Mouse (Mus musculus): Measurements from ENCODE around the gene Drc1. TPM values are rescaled to one million over a fixed set of nuclear protein-coding genes. Genes with fewer than 3 reads are reported as not detected.
A peak's percentile ranks its signal among the peaks of the same experiment; 100 is the strongest.

Drc1 gene
- polyA plus RNA-seq, 1 experiment from 2014 or later: 1.9 TPM

DNA sequence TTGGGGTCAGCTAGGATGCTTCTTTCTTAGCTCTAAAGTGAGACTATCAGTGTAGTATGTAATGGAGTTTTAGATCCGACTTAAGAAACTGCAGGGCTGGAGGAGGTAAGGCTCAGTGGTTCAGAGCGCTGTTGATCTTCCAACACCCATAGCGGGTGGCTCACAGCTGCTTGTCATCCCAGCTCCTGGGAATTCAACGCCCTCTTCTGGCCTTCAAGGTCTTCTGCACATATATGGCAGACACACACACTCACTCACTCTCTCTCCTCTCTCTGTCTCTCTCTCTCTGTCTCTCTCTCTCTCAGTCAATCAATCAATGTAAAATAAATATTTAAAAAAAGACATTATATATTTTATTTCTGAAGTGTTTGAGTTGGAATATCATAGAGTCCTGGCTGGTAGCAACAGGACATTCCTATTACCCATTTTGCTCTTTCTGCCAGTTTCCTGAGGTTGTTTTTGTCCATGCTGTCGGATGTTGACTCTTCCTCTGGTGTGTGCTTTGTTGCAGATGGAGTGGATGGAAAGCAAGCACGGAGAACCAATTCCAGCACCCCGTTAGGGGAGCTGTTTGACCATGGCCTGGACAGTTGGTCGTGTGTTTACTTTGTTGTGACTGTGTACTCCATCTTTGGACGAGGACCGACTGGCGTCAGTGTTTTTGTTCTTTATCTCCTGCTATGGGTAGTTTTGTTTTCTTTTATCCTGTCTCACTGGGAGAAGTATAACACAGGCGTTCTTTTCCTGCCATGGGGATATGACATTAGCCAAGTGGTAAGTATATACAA lies 25.4 kb upstream of the Drc1 start:
- H3K9me3 ChIP-seq (replicated peaks): no peaks in the 10 kb centered on the region
- 93% methylated on average over 12 of the region's 12 CpGs for whole genome bisulfite sequencing
- H3K9ac ChIP-seq: no peak overlapping the region
- H3K4me2 ChIP-seq: no peak overlapping the region
- no peaks in the 10 kb centered on the region for H3K27me3 ChIP-seq
- H3K27ac ChIP-seq: no peak overlapping the region
- peaks cover 55% of the 10 kb centered on the region for H3K36me3 ChIP-seq (ENCODE audit: poor library complexity, severe bottlenecking)
- ATAC-seq: no peak
- H3K4me1 ChIP-seq: no peaks in the 10 kb centered on the region
- no peak overlapping the region for H3K4me3 ChIP-seq

DNA sequence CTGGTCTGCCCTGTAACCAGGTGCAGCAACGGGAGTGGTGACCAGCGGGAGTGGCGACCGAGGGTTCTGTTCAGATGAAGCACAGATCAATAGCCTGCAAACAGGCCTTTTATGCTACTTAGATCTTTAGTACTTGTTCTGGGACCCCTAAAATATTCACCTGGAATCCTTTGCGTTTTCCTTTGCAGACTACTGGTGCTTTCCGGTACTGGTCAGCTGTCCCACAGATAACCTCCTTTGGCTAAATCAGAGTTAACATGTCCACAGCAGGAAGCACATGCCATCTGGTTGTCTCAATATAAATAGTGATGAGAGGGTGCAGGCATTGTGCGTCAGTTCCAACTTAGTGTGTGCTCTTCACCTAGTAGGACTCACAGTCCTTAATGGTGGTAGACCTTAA lies 22.4 kb upstream of the Drc1 start:
- Histone ChIP-seq H3K4me1 (no peaks in the 10 kb centered on the region), H3K9ac (no peak overlapping the region), H3K27me3 (no peaks in the 10 kb centered on the region), H3K4me2 (no peak overlapping the region), H3K9me3 (replicated peaks) (no peaks in the 10 kb centered on the region), H3K4me3 (no peak overlapping the region), H3K36me3 (ENCODE audit: poor library complexity, severe bottlenecking) (peaks cover 61% of the 10 kb centered on the region), H3K27ac (no peak overlapping the region)
- no peak for ATAC-seq
- WGBS: 96% methylated on average over 7 of the region's 7 CpGs

DNA sequence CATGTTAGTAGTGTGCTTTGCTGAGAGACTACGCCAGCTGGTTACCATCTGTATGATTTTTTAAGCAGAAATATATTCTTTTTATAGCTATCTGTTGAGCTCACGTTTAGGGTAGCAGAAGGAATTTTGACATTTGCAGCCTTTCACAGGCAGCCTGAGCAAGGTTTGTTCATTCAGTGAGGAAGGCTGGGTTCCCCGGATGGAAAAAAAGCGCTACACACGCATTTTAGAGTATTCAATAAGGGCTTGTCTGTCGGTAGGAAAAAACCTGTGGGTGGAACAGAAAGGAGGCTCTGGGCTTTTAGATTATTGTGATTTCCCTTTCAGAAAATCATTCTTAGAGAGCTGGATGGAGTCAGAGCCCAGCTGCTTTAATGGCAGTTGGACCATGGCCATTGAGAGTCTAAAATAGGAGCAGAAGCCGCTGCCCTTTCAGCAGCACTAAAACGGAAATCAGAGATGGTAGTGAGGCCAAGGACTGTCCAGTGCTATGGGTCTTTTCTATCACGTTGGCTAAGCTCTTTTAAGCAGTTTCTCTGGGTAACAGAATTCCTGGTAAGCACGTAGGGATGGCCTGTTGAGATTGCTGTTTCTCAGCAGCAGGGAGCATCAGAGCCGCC lies 10.5 kb upstream of the Drc1 start:
- no peaks in the 10 kb centered on the region for H3K27me3 ChIP-seq
- no peak for ATAC-seq
- H3K9me3 ChIP-seq (replicated peaks): no peaks in the 10 kb centered on the region
- H3K36me3 ChIP-seq (ENCODE audit: poor library complexity, severe bottlenecking): peaks cover 21% of the 10 kb centered on the region
- H3K4me2 ChIP-seq: no peak overlapping the region
- no peak overlapping the region for H3K4me3 ChIP-seq
- no peak overlapping the region for H3K9ac ChIP-seq
- H3K27ac ChIP-seq: no peak overlapping the region
- 75% methylated on average over 11 of the region's 11 CpGs for WGBS
- no peaks in the 10 kb centered on the region; the same call in 1 of the 2 replicates for H3K4me1 ChIP-seq

DNA sequence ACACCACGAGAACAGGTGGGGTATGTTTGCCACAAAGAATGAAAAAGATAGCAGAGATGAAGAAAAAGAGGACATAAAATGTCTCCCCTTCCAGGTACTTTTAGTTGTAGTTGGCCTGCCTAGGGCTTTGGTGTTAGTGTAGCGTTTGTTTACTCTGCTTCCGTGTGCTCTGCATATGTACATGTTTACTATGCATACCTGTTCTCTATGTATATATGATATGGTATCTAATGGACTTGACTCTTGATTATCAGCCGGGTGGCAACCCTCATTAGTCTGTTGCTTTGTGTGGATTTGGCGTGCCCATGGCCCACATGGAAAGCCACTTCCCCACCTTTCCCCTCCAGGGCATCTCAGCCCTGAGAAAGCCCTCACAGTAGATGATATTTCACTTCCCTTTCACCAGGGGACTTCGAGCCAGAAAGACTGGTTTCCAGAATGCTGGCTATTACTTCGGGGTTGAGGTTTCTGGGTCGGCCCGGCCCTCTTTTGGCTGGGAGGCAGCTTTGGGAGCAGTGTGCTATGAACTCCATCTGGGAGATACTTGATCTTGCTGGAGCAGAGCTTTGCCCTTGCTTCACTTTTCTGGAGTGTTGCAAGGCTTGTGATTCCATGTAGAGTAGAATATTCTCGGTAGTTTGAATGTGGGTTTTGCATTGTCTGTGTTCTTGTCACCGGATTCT lies 9.4 kb upstream of the Drc1 start:
- no peak overlapping the region for H3K4me2 ChIP-seq
- H3K36me3 ChIP-seq (ENCODE audit: poor library complexity, severe bottlenecking): peaks cover 10% of the 10 kb centered on the region
- H3K9me3 ChIP-seq (replicated peaks): no peaks in the 10 kb centered on the region
- H3K9ac ChIP-seq: no peak overlapping the region
- no peaks in the 10 kb centered on the region; the same call in 1 of the 2 replicates for H3K4me1 ChIP-seq
- no peaks in the 10 kb centered on the region for H3K27me3 ChIP-seq
- no peak overlapping the region for H3K4me3 ChIP-seq
- ATAC-seq: no peak
- 94% methylated on average over 11 of the region's 11 CpGs for WGBS
- H3K27ac ChIP-seq: no peak overlapping the region

DNA sequence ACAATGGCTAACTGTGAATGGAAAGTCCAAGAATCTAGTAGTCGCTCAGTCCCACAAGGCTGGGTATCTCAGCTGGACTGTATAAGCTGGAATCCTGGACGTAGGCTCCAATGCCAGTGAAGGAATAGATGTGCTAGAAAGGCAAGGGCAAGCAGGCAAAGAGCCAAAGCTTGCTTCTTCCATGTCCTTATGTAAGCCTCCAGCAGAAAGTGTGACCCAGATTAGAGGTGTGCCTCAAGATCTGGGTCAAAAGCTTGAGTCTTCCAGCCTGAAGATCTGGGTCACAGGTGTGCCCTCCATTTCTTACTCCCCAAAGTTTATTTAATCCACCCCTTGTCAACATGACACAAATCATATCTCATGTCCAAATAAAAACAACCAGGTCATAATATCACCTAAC lies 4.8 kb upstream of the Drc1 start:
- no peaks in the 10 kb centered on the region for H3K9me3 ChIP-seq (replicated peaks)
- WGBS: 93% methylated on average over 2 of the region's 2 CpGs
- no peak for ATAC-seq
- no peaks in the 10 kb centered on the region for H3K36me3 ChIP-seq (ENCODE audit: poor library complexity, severe bottlenecking)
- H3K4me3 ChIP-seq: no peak overlapping the region
- H3K4me2 ChIP-seq: no peak overlapping the region
- no peak overlapping the region for H3K27ac ChIP-seq
- H3K4me1 ChIP-seq: peaks cover 5% of the 10 kb centered on the region; the same call in 1 of the 2 replicates
- no peaks in the 10 kb centered on the region for H3K27me3 ChIP-seq
- H3K9ac ChIP-seq: no peak overlapping the region

DNA sequence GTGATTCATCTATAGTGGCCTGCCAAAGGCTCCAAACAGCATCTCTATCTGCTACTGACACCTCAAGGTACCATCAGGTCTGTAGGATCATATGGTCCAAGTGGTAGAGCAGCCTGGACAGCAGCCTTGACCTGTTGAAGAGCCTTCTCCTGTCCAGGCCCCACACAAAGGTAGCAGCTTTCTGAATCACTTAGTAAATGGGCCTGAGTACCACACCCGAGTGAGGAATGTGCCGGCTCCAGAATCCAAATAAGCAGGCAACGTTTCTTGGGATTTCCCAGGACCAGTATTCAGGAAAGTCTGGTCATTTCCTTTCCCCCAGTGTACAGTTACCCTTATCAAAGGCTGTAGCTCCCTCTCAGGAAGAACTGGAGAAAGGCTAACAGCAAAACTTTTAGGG lies 2.2 kb upstream of the Drc1 start:
- Histone ChIP-seq H3K4me2 (no peak overlapping the region), H3K9ac (no peak overlapping the region), H3K27me3 (no peaks in the 10 kb centered on the region), H3K27ac (no peak overlapping the region), H3K9me3 (replicated peaks) (no peaks in the 10 kb centered on the region), H3K36me3 (ENCODE audit: poor library complexity, severe bottlenecking) (no peaks in the 10 kb centered on the region), H3K4me3 (no peak overlapping the region), H3K4me1 (peaks cover 7% of the 10 kb centered on the region; the same call in 1 of the 2 replicates)
- no peak for ATAC-seq
- WGBS: 87% methylated on average over 3 of the region's 3 CpGs

DNA sequence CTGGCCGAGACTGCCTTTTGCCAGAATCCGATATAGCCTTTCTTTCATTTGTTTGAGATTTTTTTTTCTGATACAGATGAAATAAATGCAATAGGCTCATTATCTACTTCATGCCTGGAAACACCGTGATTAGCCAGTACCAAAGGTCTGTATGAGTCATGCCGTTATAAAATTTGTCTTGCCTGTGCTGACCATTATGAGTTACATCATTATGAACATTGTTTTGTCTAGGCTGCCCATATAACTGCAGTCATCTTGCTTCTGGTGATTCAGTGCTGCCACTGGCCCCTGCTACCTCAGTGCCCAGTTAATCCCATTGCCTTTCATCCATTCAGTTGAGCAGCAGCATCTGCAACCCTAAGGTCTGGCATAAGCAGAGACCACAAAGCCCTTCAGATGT lies 1.7 kb upstream of the Drc1 start:
- H3K9ac ChIP-seq: no peak overlapping the region
- H3K9me3 ChIP-seq (replicated peaks): no peaks in the 10 kb centered on the region
- no peak overlapping the region for H3K27ac ChIP-seq

DNA sequence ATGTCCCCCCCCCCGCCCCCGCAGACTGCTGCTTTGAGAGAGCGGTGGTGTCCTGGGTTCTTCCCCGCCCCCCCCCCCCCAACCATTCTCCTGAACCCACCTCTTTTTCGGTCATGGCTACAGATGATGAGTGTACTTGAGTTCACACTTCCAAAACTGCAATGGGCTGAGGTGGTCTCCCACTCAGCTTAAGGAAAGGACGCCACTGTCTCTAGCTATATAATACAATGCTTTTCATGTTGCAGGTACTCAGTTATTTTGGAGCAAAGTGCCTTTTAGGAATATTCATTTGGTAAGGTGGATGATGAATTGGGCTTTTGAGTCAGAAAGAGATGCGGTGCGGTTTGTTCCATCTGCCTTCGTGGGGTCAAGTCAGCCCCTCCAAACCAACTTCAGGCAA lies 324 bp upstream of the Drc1 start:
- peaks cover 7% of the 10 kb centered on the region; the same call in 1 of the 2 replicates for H3K4me1 ChIP-seq
- no peaks in the 10 kb centered on the region for H3K27me3 ChIP-seq
- peak overlapping the region; percentile 64; the same call in 1 of the 2 replicates for H3K9ac ChIP-seq
- peak overlapping the region; percentile 51 for H3K4me3 ChIP-seq
- 36% methylated on average over 9 of the region's 9 CpGs for WGBS
- H3K27ac ChIP-seq: no peak overlapping the region
- peak overlapping the region; percentile 70 for H3K4me2 ChIP-seq
- no peaks in the 10 kb centered on the region for H3K36me3 ChIP-seq (ENCODE audit: poor library complexity, severe bottlenecking)
- H3K9me3 ChIP-seq (replicated peaks): 0 out of 2 replicates have a peak, but pooled peaks cover 6% of the 10 kb centered on the region
- 0 out of 2 replicates have a peak, but pooled peaks have one; percentile 10 for ATAC-seq

More for the DNA sequence above, 1.7 kb upstream of the Drc1 start:
- H3K4me2 ChIP-seq: no peak overlapping the region
- 89% methylated on average over 4 of the region's 4 CpGs for WGBS
- no peaks in the 10 kb centered on the region for H3K27me3 ChIP-seq
- peaks cover 7% of the 10 kb centered on the region; the same call in 1 of the 2 replicates for H3K4me1 ChIP-seq
- no peaks in the 10 kb centered on the region for H3K36me3 ChIP-seq (ENCODE audit: poor library complexity, severe bottlenecking)
- no peak for ATAC-seq
- no peak overlapping the region for H3K4me3 ChIP-seq

DNA sequence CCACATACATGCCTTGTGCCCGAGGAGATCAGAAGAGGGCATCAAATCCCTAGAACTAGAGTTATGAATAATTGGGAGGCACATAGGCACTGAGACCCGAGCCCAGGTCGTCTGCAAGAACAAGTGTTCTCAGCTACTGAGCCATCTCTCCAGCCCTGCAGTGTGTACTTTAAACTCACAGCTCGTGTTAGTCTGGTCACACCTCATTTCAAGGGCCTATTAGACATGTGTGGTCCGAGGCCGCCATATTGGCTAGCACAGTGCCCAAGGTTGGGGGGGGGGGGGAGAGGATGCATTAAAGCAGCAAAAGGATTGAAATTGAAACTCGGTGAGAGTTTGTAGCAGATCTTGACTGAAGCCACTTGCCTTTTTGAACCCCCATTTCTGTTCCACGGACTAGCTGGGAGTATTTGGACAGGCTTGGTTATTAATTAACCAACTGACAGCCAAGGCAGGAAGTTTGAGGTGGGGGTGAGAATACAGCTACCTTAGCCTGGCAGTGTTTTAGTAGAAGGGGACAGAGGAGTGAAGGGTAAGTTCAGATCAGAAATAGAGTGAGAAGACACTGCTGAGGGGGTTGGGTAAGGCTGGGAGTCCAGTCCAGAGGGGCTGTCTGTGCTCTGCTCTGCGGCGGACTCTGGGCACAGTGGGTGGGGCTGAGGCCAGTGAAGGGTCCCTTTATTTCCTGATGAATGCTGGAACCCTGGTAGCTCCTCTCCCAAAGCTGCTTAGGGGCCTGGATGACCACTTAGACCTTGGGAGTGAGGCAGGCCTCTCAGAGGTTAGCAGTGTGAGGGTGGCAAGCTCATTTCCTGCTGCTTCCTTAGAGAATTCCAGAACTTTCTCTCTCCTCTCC lies 5.0 kb downstream of the Drc1 start:
- Histone ChIP-seq H3K27ac (no peak overlapping the region), H3K4me2 (no peak overlapping the region), H3K9ac (no peak overlapping the region), H3K27me3 (no peaks in the 10 kb centered on the region), H3K36me3 (ENCODE audit: poor library complexity, severe bottlenecking) (no peaks in the 10 kb centered on the region), H3K9me3 (replicated peaks) (0 out of 2 replicates have a peak, but pooled peaks cover 6% of the 10 kb centered on the region), H3K4me3 (no peak overlapping the region), H3K4me1 (peaks cover 3% of the 10 kb centered on the region; the same call in 1 of the 2 replicates)
- WGBS: 89% methylated on average over 10 of the region's 10 CpGs
- no peak for ATAC-seq

DNA sequence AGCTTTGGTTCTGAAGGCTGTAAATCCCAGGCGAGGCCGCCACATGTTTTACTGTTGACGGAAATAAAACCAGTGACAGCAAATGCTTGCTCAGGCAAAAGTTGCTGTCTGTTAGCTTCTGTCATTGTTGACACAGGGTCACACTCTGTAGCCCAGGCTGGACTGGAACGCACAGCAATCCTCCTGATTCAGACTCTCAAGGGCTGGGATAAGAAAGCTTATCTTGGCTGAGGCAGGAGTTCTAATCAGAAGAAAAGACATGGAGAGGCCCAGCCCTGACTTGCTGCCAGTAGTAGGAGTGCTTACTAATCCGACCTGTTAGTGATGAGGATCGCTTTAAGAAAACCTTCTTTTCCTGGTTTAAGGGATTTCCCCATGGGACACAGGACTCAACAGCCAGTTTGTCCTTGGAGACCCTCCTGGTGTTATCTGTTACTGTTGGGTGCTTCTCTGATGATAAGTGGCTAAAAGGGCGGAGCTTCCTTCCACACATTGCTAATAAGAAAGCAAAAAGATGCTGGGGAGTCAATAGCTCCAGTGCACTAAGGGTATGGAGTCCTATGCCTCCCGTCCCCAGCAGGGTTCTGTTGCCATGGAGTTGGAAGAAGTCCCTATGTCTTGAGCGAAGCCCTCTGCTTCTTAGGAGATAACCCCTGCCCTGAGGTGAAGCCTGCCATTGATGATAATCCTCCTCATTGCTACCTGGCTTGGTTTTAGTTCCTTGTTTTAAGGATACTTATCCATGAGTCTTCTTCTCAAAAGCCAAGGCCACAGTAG lies 6.1 kb downstream of the Drc1 start:
- ATAC-seq: no peak
- Histone ChIP-seq H3K9ac (no peak overlapping the region), H3K4me3 (no peak overlapping the region), H3K27ac (no peak overlapping the region), H3K9me3 (replicated peaks) (0 out of 2 replicates have a peak, but pooled peaks cover 6% of the 10 kb centered on the region), H3K27me3 (no peaks in the 10 kb centered on the region), H3K4me2 (no peak overlapping the region), H3K36me3 (ENCODE audit: poor library complexity, severe bottlenecking) (no peaks in the 10 kb centered on the region), H3K4me1 (no peaks in the 10 kb centered on the region)
- WGBS: 75% methylated on average over 9 of the region's 9 CpGs

DNA sequence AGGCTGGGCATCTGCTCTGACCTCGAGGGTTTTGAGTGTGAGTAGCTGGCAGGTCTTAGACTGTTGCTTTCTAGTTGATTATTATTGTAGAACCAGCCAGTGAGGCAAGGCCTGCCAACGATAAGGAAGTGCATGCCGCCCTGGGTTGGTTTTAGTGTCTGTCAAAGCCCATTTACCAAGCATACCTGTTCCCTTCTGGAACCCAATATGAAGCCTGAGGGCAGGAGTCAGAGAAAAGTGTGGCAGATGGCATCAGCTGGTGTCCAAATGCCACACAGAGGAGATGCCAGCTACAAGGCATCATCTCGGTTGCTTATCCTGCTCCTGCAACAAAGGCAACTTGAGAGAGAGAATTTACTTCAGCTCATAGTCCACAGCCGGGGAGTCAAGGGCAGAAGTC lies 59.6 kb downstream of the Drc1 start:
- Histone ChIP-seq H3K9me3 (replicated peaks) (no peaks in the 10 kb centered on the region), H3K9ac (no peak overlapping the region), H3K4me2 (no peak overlapping the region), H3K36me3 (ENCODE audit: poor library complexity, severe bottlenecking) (no peaks in the 10 kb centered on the region), H3K27ac (no peak overlapping the region), H3K4me1 (peaks cover 8% of the 10 kb centered on the region), H3K27me3 (0 out of 2 replicates have a peak, but pooled peaks cover 9% of the 10 kb centered on the region), H3K4me3 (no peak overlapping the region)
- no peak for ATAC-seq
- 78% methylated on average over 5 of the region's 5 CpGs for WGBS
